Mouse (Mus musculus): ENCODE results near the gene Med12. TPM values are rescaled to one million over a fixed set of nuclear protein-coding genes. Genes with fewer than 3 reads are reported as not detected.

Med12 gene
- total and polyA plus RNA-seq, 3 experiments, result 20.2 to 76.3 (median 21.2) TPM

DNA sequence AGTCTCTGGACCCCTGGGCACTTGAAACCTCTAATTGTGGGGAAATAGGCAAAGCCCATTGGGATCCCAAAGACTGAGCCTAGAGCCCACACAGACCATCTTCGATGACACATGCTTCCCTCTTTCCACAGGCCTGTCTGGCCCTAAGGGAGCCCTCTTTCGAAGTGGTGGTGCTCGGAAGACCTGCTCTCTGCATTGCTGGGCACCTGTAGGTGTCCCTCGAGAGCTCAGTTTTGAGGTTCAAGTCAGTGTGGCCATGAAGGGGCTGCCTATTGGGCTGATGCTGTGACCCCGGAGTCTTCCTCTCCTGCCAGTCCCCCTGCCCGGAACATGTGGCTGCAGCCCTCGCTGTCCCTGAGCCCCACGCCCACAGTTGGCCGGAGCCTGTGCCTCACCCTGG is 27.8 kb downstream of the Med12 start:
- no peak for DNase-seq
- Histone ChIP-seq H3K79me2 (replicated peaks; ENCODE audit: control insufficient read depth, insufficient read depth, low read length) (no peaks in the 10 kb centered on the region), H3K4me1 (ENCODE audit: control insufficient read depth, insufficient read depth, low read length) (no peaks in the 10 kb centered on the region; the same call in 1 of the 2 replicates), H3K9ac (ENCODE audit: low read depth, low read length) (no peak overlapping the region), H3K27me3 (ENCODE audit: control insufficient read depth, insufficient read depth, low read length) (no peaks in the 10 kb centered on the region), H3K36me3 (ENCODE audit: control insufficient read depth, insufficient read depth, low read length) (no peaks in the 10 kb centered on the region), H3K4me3 (no peak overlapping the region), H3K27ac (no peak overlapping the region)
- intact Hi-C loops (cut with DNase I), result no loop called here
- TF ChIP-seq EP300 (IDR thresholded peaks at IDR 0.05; ENCODE audit: insufficient read depth, low read depth, low read length) (no peak), CTCF (IDR thresholded peaks at IDR 0.05) (no peak), POLR2A (IDR thresholded peaks at IDR 0.05; ENCODE audit: insufficient read depth, low read depth, low read length) (no peak)
- 81% methylated on average over 9 of the region's 9 CpGs for WGBS

DNA sequence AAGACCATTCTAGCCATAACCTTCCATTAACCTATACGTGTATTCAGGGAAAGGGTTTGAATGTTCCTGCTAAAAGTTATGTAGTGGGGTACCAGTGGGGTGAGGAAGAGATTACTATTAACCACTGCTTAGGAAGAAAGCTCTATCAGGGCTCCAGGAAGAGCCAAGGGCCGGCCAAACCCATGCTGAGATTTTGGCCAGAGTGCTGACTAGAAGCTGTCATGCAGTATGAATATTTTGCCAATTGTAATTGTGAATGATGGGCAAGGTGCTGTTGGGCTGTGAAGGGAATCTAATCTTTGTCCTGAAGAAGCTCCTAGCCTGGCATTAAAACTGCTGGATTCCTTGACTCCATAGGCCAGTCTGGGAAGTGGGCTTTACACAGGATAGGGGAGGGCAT is 30.8 kb downstream of the Med12 start:
- TF ChIP-seq EP300 (IDR thresholded peaks at IDR 0.05; ENCODE audit: insufficient read depth, low read depth, low read length) (no peak), POLR2A (IDR thresholded peaks at IDR 0.05; ENCODE audit: insufficient read depth, low read depth, low read length) (no peak)
- H3K79me2 ChIP-seq (replicated peaks; ENCODE audit: control insufficient read depth, insufficient read depth, low read length), result no peaks in the 10 kb centered on the region
- no peak overlapping the region for H3K27ac ChIP-seq
- H3K9ac ChIP-seq (ENCODE audit: low read depth, low read length), result no peak overlapping the region
- WGBS, result 62% methylated on average over 2 of the region's 2 CpGs
- no peaks in the 10 kb centered on the region for H3K36me3 ChIP-seq (ENCODE audit: control insufficient read depth, insufficient read depth, low read length)
- no peaks in the 10 kb centered on the region for H3K27me3 ChIP-seq (ENCODE audit: control insufficient read depth, insufficient read depth, low read length)
- intact Hi-C loops (cut with DNase I), result no loop called here
- no peaks in the 10 kb centered on the region; the same call in 1 of the 2 replicates for H3K4me1 ChIP-seq (ENCODE audit: control insufficient read depth, insufficient read depth, low read length)
- no peak for DNase-seq
- H3K4me3 ChIP-seq, result no peak overlapping the region

DNA sequence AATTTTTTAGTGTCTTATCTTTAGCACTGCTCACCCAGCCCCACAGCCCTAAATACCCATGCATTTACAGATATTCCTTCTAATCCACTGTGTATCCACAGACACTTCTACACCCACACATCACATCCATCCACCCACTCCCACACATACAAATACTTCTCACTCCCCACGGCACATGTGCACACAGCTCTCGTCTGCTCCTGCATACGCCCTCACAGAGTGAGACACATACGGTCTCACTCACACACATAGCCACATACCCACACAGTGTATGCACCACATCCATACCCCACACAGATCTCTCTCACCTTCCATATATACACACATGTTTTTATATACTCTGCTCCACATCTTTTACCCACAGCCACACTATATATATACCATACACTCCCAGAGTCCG is 35.5 kb downstream of the Med12 start:
- no peak for DNase-seq
- Histone ChIP-seq H3K27me3 (ENCODE audit: control insufficient read depth, insufficient read depth, low read length) (no peaks in the 10 kb centered on the region), H3K79me2 (replicated peaks; ENCODE audit: control insufficient read depth, insufficient read depth, low read length) (no peaks in the 10 kb centered on the region), H3K36me3 (ENCODE audit: control insufficient read depth, insufficient read depth, low read length) (no peaks in the 10 kb centered on the region), H3K9ac (ENCODE audit: low read depth, low read length) (no peak overlapping the region), H3K4me1 (ENCODE audit: control insufficient read depth, insufficient read depth, low read length) (no peaks in the 10 kb centered on the region), H3K4me3 (no peak overlapping the region), H3K27ac (no peak overlapping the region)
- 90% methylated on average over 5 of the region's 5 CpGs for WGBS
- no peak for TF ChIP-seq CTCF (IDR thresholded peaks at IDR 0.05)
- TF ChIP-seq EP300 (IDR thresholded peaks at IDR 0.05; ENCODE audit: insufficient read depth, low read depth, low read length), result no peak
- TF ChIP-seq POLR2A (IDR thresholded peaks at IDR 0.05; ENCODE audit: insufficient read depth, low read depth, low read length), result no peak
- intact Hi-C loops (cut with DNase I), result no loop called here

DNA sequence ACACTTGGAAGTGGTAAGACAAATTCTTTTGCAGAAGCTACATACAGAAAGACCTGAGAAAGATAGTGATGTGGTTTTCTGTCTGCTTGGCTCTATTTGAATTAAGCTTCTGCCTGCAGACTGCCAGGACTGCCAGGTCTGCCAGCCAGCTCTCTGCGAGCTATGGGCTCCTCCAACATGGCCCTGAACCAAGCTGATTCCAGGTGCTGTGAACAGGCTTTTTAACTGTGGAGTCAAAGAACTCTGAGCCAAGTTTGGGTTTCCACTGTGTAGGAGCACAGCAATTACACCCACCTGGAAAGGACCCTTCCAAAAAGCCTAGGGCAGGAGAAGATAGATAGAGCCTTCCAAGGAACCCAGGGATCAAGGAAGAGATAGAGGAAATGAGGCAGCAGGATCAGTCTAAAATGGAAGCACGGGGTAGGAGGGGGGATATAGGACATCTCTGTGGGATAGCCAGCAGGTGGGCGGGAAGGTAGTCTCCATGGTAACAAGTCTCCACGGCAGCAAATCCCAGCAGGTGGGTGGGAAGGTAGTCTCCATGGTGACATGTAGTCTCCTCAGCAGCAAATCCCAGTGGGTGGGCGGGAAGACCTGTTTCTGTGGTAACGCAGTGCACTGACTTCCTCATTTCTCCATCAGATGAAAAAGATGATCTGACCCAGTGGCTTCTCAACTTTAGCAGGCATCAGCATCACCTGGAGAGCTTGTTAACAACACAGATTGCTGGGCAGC is 40.0 kb downstream of the Med12 start:
- no peak for DNase-seq
- TF ChIP-seq EP300 (IDR thresholded peaks at IDR 0.05; ENCODE audit: insufficient read depth, low read depth, low read length) (no peak), CTCF (IDR thresholded peaks at IDR 0.05) (no peak), POLR2A (IDR thresholded peaks at IDR 0.05; ENCODE audit: insufficient read depth, low read depth, low read length) (no peak)
- 56% methylated on average over 6 of the region's 6 CpGs for WGBS
- Histone ChIP-seq H3K27me3 (ENCODE audit: control insufficient read depth, insufficient read depth, low read length) (no peaks in the 10 kb centered on the region), H3K79me2 (replicated peaks; ENCODE audit: control insufficient read depth, insufficient read depth, low read length) (no peaks in the 10 kb centered on the region), H3K4me1 (ENCODE audit: control insufficient read depth, insufficient read depth, low read length) (no peaks in the 10 kb centered on the region), H3K4me3 (no peak overlapping the region), H3K27ac (no peak overlapping the region), H3K36me3 (ENCODE audit: control insufficient read depth, insufficient read depth, low read length) (no peaks in the 10 kb centered on the region), H3K9ac (ENCODE audit: low read depth, low read length) (no peak overlapping the region)
- intact Hi-C loops (cut with DNase I), result no loop called here

DNA sequence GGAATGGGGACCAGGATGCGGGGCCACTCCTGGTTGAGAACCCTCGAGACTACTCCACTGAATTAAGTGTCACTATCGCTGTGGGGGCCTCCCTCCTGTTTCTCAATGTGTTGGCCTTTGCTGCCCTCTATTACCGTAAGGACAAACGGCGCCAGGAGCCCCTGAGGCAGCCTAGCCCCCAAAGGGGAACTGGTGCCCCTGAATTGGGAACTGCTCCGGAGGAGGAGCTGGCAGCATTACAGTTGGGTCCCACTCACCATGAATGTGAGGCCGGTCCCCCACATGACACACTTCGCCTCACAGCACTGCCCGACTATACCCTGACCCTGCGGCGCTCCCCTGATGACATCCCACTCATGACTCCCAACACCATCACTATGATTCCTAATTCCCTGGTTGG is 45.9 kb downstream of the Med12 start:
- Histone ChIP-seq H3K4me3 (no peak overlapping the region), H3K27ac (no peak overlapping the region), H3K79me2 (replicated peaks; ENCODE audit: control insufficient read depth, insufficient read depth, low read length) (no peaks in the 10 kb centered on the region), H3K9ac (ENCODE audit: low read depth, low read length) (no peak overlapping the region), H3K4me1 (ENCODE audit: control insufficient read depth, insufficient read depth, low read length) (no peaks in the 10 kb centered on the region), H3K36me3 (ENCODE audit: control insufficient read depth, insufficient read depth, low read length) (no peaks in the 10 kb centered on the region), H3K27me3 (ENCODE audit: control insufficient read depth, insufficient read depth, low read length) (no peaks in the 10 kb centered on the region)
- 86% methylated on average over 11 of the region's 12 CpGs for WGBS
- intact Hi-C loops (cut with DNase I), result no loop called here
- TF ChIP-seq EP300 (IDR thresholded peaks at IDR 0.05; ENCODE audit: insufficient read depth, low read depth, low read length), result no peak
- no peak for TF ChIP-seq CTCF (IDR thresholded peaks at IDR 0.05)
- TF ChIP-seq POLR2A (IDR thresholded peaks at IDR 0.05; ENCODE audit: insufficient read depth, low read depth, low read length), result no peak
- no peak for DNase-seq

DNA sequence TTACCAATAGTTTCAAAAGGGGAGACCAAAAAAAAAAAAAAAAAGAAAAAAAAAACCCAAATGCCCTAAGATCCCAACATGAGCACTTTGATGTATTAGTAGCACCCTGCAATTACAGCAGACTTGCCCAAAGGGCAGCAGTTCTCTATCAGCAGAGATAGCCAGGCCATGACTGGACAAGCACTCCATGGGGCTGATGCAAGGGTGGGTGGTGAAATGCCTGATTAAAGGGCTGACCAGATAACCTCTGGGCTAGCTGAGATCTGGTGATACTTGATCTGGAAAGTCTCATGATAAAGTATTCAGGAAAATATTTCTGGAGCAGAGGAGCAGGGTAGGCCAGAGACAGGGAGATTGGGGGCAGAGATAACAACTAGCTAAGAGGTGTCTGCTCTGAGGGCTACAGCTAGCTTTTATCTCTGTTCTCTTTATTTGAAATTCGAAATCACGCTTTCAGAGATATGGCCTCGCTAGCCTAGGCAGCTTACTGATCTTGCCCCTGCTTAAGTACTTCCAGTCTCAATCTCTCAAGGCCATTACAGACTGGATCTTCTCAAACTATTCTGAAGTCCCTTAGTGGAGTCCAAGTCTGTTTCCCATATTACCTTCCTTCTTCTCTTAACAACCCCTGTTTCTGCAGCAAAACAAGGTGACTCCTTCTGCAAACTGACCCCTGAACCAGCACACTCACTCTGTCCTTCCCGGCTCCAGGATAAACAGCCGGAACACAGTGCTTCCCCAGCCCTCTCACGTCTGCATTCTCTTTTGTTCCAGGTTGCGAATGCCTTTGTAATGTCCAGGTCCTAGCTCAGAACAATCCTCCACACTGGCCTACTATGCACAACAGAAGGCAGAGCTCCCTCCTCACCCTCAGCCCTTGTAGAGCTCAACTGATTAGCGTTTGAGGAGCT is 52.4 kb downstream of the Med12 start:
- TF ChIP-seq EP300 (IDR thresholded peaks at IDR 0.05; ENCODE audit: insufficient read depth, low read depth, low read length), result no peak
- no peak for TF ChIP-seq CTCF (IDR thresholded peaks at IDR 0.05)
- TF ChIP-seq POLR2A (IDR thresholded peaks at IDR 0.05; ENCODE audit: insufficient read depth, low read depth, low read length), result no peak
- H3K9ac ChIP-seq (ENCODE audit: low read depth, low read length), result no peak overlapping the region
- H3K4me3 ChIP-seq, result no peak overlapping the region
- H3K4me1 ChIP-seq (ENCODE audit: control insufficient read depth, insufficient read depth, low read length), result 0 out of 2 replicates have a peak, but pooled peaks cover 2% of the 10 kb centered on the region
- no peaks in the 10 kb centered on the region for H3K27me3 ChIP-seq (ENCODE audit: control insufficient read depth, insufficient read depth, low read length)
- H3K79me2 ChIP-seq (replicated peaks; ENCODE audit: control insufficient read depth, insufficient read depth, low read length), result no peaks in the 10 kb centered on the region
- intact Hi-C loops (cut with DNase I), result no loop called here
- H3K27ac ChIP-seq, result no peak overlapping the region
- no peaks in the 10 kb centered on the region for H3K36me3 ChIP-seq (ENCODE audit: control insufficient read depth, insufficient read depth, low read length)
- DNase-seq, result no peak
- 55% methylated on average over 8 of the region's 8 CpGs for WGBS

All from heart, adult 2 months (tissue).